Mouse (Mus musculus) CH12.LX (cell line): ENCODE measurements around the gene Skap1. TPM values are rescaled to one million over a fixed set of nuclear protein-coding genes. Genes with fewer than 3 reads are reported as not detected.
A peak's percentile ranks its signal among the peaks of the same experiment; 100 is the strongest.

Experiments
- DNase-seq: peaks from one replicate; pipeline ENCODE4 v3.0.0-alpha.2; 2013; ENCODE audit errors: extremely low read depth
- H3K27ac ChIP-seq: 2 replicates; pipeline ENCODE4 v1.5.1; 2012; ENCODE audit warnings: low read depth, mild to moderate bottlenecking, control low read depth, moderate library complexity; ENCODE audit not compliant: insufficient read depth
- H3K27me3 ChIP-seq: replicated peaks from 2 replicates; pipeline ENCODE3; 2012; ENCODE audit warnings: inconsistent platforms
- H3K36me3 ChIP-seq, 2 experiments: replicated peaks in 1 of 2; 2 replicates each; pipeline versions ENCODE3 to v1.6.1; 2012; ENCODE audit warnings: inconsistent platforms in 1 of 2, low read length in 1 of 2, mild to moderate bottlenecking in 1 of 2, mixed read lengths in 1 of 2, moderate library complexity in 1 of 2; ENCODE audit not compliant: control insufficient read depth in 1 of 2, insufficient read depth in 1 of 2
- H3K4me1 ChIP-seq, 2 experiments: 2 replicates each; pipeline ENCODE4 v1.6.1; 2012; ENCODE audit warnings: inconsistent platforms in 1 of 2, moderate library complexity in 1 of 2; ENCODE audit not compliant: insufficient read depth in 2 of 2, control insufficient read depth in 1 of 2
- H3K4me2 ChIP-seq: 2 replicates; pipeline ENCODE4 v1.6.1; 2012; ENCODE audit warnings: low read depth, mild to moderate bottlenecking, control low read depth; ENCODE audit not compliant: poor library complexity, insufficient read depth, severe bottlenecking
- H3K4me3 ChIP-seq, 3 experiments: fragments of 150-350 bp in 1 of 3; sonication (generic) in 1 of 3; replicated peaks in 1 of 3; 2 replicates each; pipeline versions ENCODE3 to v1.5.1; 2011 to 2012; ENCODE audit warnings: low read depth in 2 of 3, low read length in 2 of 3, mild to moderate bottlenecking in 2 of 3, moderate library complexity in 2 of 3, control low read depth in 1 of 3, improper control_type of control experiment in 1 of 3, inconsistent platforms in 1 of 3, mixed read lengths in 1 of 3; ENCODE audit not compliant: poor library complexity in 1 of 3
- H3K79me2 ChIP-seq: replicated peaks from 2 replicates; pipeline ENCODE4 v1.6.1; 2012; ENCODE audit warnings: mild to moderate bottlenecking, moderate library complexity; ENCODE audit not compliant: control insufficient read depth, poor library complexity, insufficient read depth, severe bottlenecking; ENCODE audit errors: extremely low read depth
- H3K9ac ChIP-seq: 2 replicates; pipeline ENCODE4 v1.6.1; 2012; ENCODE audit warnings: low read depth, mild to moderate bottlenecking, control low read depth, moderate library complexity; ENCODE audit not compliant: insufficient read depth
- H3K9me3 ChIP-seq: replicated peaks from 2 replicates; pipeline ENCODE3; 2012; ENCODE audit warnings: low read length, inconsistent platforms, mixed read lengths
- CHD2 ChIP-seq: IDR thresholded peaks from 2 replicates; pipeline ENCODE4 v1.6.1; 2011; ENCODE audit warnings: low read length, improper control_type of control experiment
- GABPA ChIP-seq: IDR thresholded peaks from 2 replicates; pipeline ENCODE4 v1.6.1; 2012; ENCODE audit warnings: low read depth, low read length, improper control_type of control experiment, inconsistent platforms; ENCODE audit not compliant: insufficient replicate concordance
- HCFC1 ChIP-seq: IDR thresholded peaks from 2 replicates; pipeline ENCODE4 v1.6.1; 2012; ENCODE audit warnings: low read depth, mild to moderate bottlenecking, inconsistent platforms, low read length, improper control_type of control experiment
- KAT2A ChIP-seq: IDR thresholded peaks from 2 replicates; pipeline ENCODE4 v1.6.1; 2012; ENCODE audit warnings: low read length, improper control_type of control experiment, inconsistent platforms; ENCODE audit not compliant: insufficient replicate concordance
- MEF2A ChIP-seq: IDR thresholded peaks from 2 replicates; pipeline ENCODE4 v1.6.1; 2014; ENCODE audit warnings: low read depth, mild to moderate bottlenecking, inconsistent platforms, low read length, improper control_type of control experiment, borderline replicate concordance
- MXI1 ChIP-seq: IDR thresholded peaks from 2 replicates; pipeline ENCODE4 v1.6.1; 2011; ENCODE audit warnings: mild to moderate bottlenecking, low read depth, low read length, improper control_type of control experiment
- MYC ChIP-seq: IDR thresholded peaks from 2 replicates; pipeline ENCODE4 v1.6.1; 2011; ENCODE audit warnings: low read depth, mild to moderate bottlenecking, improper control_type of control experiment, low read length
- PAX5 ChIP-seq: IDR thresholded peaks from 2 replicates; pipeline ENCODE4 v1.6.1; 2012; ENCODE audit warnings: low read length, inconsistent platforms, mixed read lengths
- POLR2A ChIP-seq: IDR thresholded peaks from 2 replicates; pipeline ENCODE4 v1.6.1; 2011; ENCODE audit warnings: low read depth, mild to moderate bottlenecking, improper control_type of control experiment, low read length
- POLR2AphosphoS2 ChIP-seq: IDR thresholded peaks from 2 replicates; pipeline ENCODE4 v1.6.1; 2011; ENCODE audit warnings: low read depth, low read length, improper control_type of control experiment
- SIN3A ChIP-seq: IDR thresholded peaks from 2 replicates; pipeline ENCODE4 v1.6.1; 2012; ENCODE audit warnings: low read length, improper control_type of control experiment, inconsistent platforms
- TCF12 ChIP-seq: IDR thresholded peaks from 2 replicates; pipeline ENCODE4 v1.6.1; 2014; ENCODE audit warnings: low read depth, mild to moderate bottlenecking, inconsistent platforms, low read length, improper control_type of control experiment
- ZMIZ1 ChIP-seq: IDR thresholded peaks from 2 replicates; pipeline ENCODE4 v1.6.1; 2012; ENCODE audit warnings: low read depth, mild to moderate bottlenecking, inconsistent platforms, low read length, improper control_type of control experiment
- ZNF384 ChIP-seq: IDR thresholded peaks from 2 replicates; pipeline ENCODE4 v1.6.1; 2012; ENCODE audit warnings: low read depth, low read length, improper control_type of control experiment, inconsistent platforms
- dilution Hi-C: fragments of 300-500 bp; cut with MboI; formaldehyde crosslinking; loops from 2 replicates; pipeline ENCODE4 v1.14.3; 2020; ENCODE audit warnings: low sequenced_read_pairs; ENCODE audit not compliant: extremely low pct_unique_long_range_greater_than_20kb, extremely low pct_ligation_motif_present
- in situ Hi-C: fragments of 300-500 bp; cut with MboI; formaldehyde crosslinking; loops from 3 replicates; pipeline ENCODE4 v1.14.3; 2019; ENCODE audit warnings: low sequenced_read_pairs, low pct_ligation_motif_present, low pct_unique_long_range_greater_than_20kb, mixed read lengths
- polyA plus RNA-seq: library from polyadenylated mRNA; unstranded; fragments of >175 nt; gene quantifications from 2 replicates; pipeline ENCODE4 v1.2.1, GENCODE M21; 2012; ENCODE audit warnings: low read depth; ENCODE audit not compliant: insufficient read length
- total RNA-seq, 2 experiments: library from RNA; depleted of rRNA; stranded (reverse); fragments of 300-350 nt in 1 of 2; fragments of >200 nt in 1 of 2; gene quantifications; 2 replicates each; pipeline ENCODE4 v1.2.3; 2012 to 2014

The Skap1 gene
- total and polyA plus RNA-seq, 3 experiments: not detected

- Histone ChIP-seq H3K27ac (no peak overlapping the region), H3K27me3 (no peaks in the 10 kb centered on the region), H3K79me2 (no peaks in the 10 kb centered on the region), H3K36me3 (peaks cover 10 to 37% of the 10 kb centered on the region in 2 experiments), H3K9ac (0 out of 2 replicates have a peak overlapping the region, but pooled peaks have one; percentile 3), H3K4me3 (no peak overlapping the region), H3K9me3 (no peaks in the 10 kb centered on the region), H3K4me2 (no peak overlapping the region), H3K4me1 (peaks cover 39 to 71% of the 10 kb centered on the region in 2 experiments)
- TF ChIP-seq ZNF384 (peak; percentile 51), TCF12 (no peak), GABPA (no peak)
- no peak for DNase-seq
- dilution Hi-C loops (no loop called here), in situ Hi-C loops (no loop called here)
Observed at GRCm38 (mm10) chr11:96761984-96762383, 297.6 kb downstream of the Skap1 start.

GRCm38 (mm10) chr11:96762742-96763470 lies 298.5 kb downstream of the Skap1 start:
- no peak overlapping the region for H3K4me3 ChIP-seq
- dilution Hi-C loops: no loop called here
- in situ Hi-C loops: no loop called here
- H3K4me2 ChIP-seq: no peak overlapping the region
- no peaks in the 10 kb centered on the region for H3K27me3 ChIP-seq
- DNase-seq: no peak
- H3K9ac ChIP-seq: no peak overlapping the region
- H3K9me3 ChIP-seq: no peaks in the 10 kb centered on the region
- peak; percentile 12; the same call in 1 of the 2 replicates for TF ChIP-seq MEF2A
- TF ChIP-seq CHD2: peak; percentile 78
- peak; percentile 96 for TF ChIP-seq POLR2AphosphoS2
- TF ChIP-seq KAT2A: no peak
- 0 out of 2 replicates have a peak, but pooled peaks have one; percentile 35 for TF ChIP-seq SIN3A
- peak; percentile 27; the same call in 1 of the 2 replicates for TF ChIP-seq TCF12
- TF ChIP-seq ZMIZ1: peak; percentile 62
- no peak for TF ChIP-seq PAX5
- TF ChIP-seq HCFC1: 0 out of 2 replicates have a peak, but pooled peaks have one; percentile 17
- no peak for TF ChIP-seq MXI1
- peak; percentile 41; the same call in 1 of the 2 replicates for TF ChIP-seq POLR2A
- 0 out of 2 replicates have a peak, but pooled peaks have one; percentile 11 for TF ChIP-seq MYC
- H3K79me2 ChIP-seq: no peaks in the 10 kb centered on the region
- peaks cover 39 to 80% of the 10 kb centered on the region in 2 experiments for H3K4me1 ChIP-seq
- peaks cover 18 to 46% of the 10 kb centered on the region in 2 experiments for H3K36me3 ChIP-seq
- H3K27ac ChIP-seq: no peak overlapping the region; the same call in 1 of the 2 replicates
